Mouse (Mus musculus): Measurements from ENCODE around the gene Tbx15.

DNA sequence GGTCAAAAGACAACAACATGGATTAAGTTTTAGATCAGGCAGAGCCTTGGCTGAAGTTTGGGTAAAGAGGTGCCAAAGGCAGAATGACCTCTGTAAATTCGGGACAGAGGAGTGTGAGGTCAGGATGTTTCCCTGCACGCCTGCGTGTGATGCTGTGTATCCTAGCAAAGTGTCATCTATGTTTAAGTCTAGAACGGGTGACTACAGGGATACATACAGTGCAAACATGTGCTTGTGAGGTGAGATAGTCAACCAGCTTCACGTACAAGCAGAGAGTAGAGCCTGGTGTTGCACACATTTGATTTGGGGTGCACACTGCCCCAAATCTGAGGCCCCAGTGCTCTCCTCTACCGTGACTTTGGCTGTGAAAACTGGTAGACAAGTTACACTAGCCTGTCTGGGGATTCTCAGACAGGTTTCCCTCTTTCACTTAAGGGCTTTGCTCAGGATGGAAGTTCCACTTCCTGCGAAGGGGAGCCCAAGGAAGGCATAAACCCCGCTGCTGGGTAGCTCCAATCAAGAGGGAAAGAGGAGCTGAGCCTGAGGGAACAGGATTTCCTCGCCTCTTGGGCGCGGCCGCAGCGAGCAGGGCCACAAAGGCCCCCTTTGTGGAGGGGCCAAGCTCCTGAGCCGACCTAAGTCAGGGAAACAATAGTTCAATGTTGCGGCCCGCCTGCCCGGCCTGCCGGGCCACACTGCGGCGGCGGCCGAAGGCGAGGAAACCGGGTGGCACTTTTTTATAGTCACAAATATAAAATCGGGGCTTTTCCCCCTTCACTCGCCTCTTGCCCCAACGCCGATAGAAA is 8.0 kb downstream of the Tbx15 start:
- TF ChIP-seq CTCF (IDR thresholded peaks at IDR 0.05; ENCODE audit: low read depth, low read length) (no peak), GATA1 (IDR thresholded peaks at IDR 0.05; ENCODE audit: borderline replicate concordance, low read length) (no peak), GATA2 (IDR thresholded peaks at IDR 0.05; ENCODE audit: borderline replicate concordance, low read depth, low read length) (no peak), POLR2AphosphoS5 (IDR thresholded peaks at IDR 0.05; ENCODE audit: insufficient replicate concordance, low read depth, low read length) (no peak)

Data from G1E (cell line).